Mouse (Mus musculus) liver, embryonic 14.5 days (tissue): Measurements from ENCODE around the gene Nckap5l. TPM values are rescaled to one million over a fixed set of nuclear protein-coding genes. Genes with fewer than 3 reads are reported as not detected.

ENCODE experiments used
- ATAC-seq: fragments of 200-750 bp; cut with Nextera tagmentation; 2 replicates; pipeline ENCODE4 v1.8.0; 2017; ENCODE audit warnings: moderate number of reproducible peaks, mild to moderate bottlenecking, moderate library complexity; ENCODE audit not compliant: insufficient read depth
- DNase-seq, 3 experiments: peaks; one replicate each; pipeline ENCODE4 v3.0.0-alpha.2; 2012 to 2013; ENCODE audit warnings: low read depth in 3 of 3, low spot score in 3 of 3
- H3K27ac ChIP-seq: fragments of 300-500 bp; sonication (generic); 2 replicates; pipeline ENCODE4 v1.5.1; 2014; ENCODE audit warnings: moderate library complexity, mild to moderate bottlenecking, control low read depth, inconsistent platforms
- H3K27me3 ChIP-seq: fragments of 300-500 bp; sonication (generic); 2 replicates; pipeline ENCODE4 v1.6.1; 2014; ENCODE audit warnings: mild to moderate bottlenecking, low read length, moderate library complexity; ENCODE audit not compliant: control insufficient read depth, insufficient read depth
- H3K36me3 ChIP-seq: fragments of 300-500 bp; sonication (generic); replicated peaks from 2 replicates; pipeline ENCODE4 v1.6.1; 2014; ENCODE audit warnings: low read depth; ENCODE audit not compliant: control insufficient read depth, insufficient read depth
- H3K4me1 ChIP-seq, 2 experiments: fragments of 200-500 bp in 1 of 2; fragments of 300-500 bp in 1 of 2; sonication (generic) in 1 of 2; replicated peaks; 2 replicates each; pipeline ENCODE4 v1.6.1; 2012 to 2014; ENCODE audit warnings: antibody characterized with exemption in 1 of 2, inconsistent platforms in 1 of 2, low read length in 1 of 2; ENCODE audit not compliant: control insufficient read depth in 2 of 2, insufficient read depth in 2 of 2
- H3K4me2 ChIP-seq: fragments of 300-500 bp; sonication (generic); 2 replicates; pipeline ENCODE4 v1.6.1; 2014; ENCODE audit warnings: low read depth, mild to moderate bottlenecking, control low read depth, moderate library complexity
- H3K4me3 ChIP-seq, 2 experiments: fragments of 200-500 bp in 1 of 2; fragments of 300-500 bp in 1 of 2; sonication (generic) in 1 of 2; 2 replicates each; pipeline ENCODE4 v1.5.1; 2012 to 2014; ENCODE audit warnings: low read depth in 2 of 2, low read length in 2 of 2, mild to moderate bottlenecking in 2 of 2, control low read depth in 1 of 2, inconsistent platforms in 1 of 2, moderate library complexity in 1 of 2; ENCODE audit not compliant: insufficient read depth in 1 of 2
- H3K9ac ChIP-seq: fragments of 300-500 bp; sonication (generic); replicated peaks from 2 replicates; pipeline ENCODE4 v1.6.1; 2014; ENCODE audit warnings: mild to moderate bottlenecking, control low read depth, moderate library complexity
- H3K9me3 ChIP-seq: fragments of 300-500 bp; sonication (generic); 2 replicates; pipeline ENCODE4 v1.6.1; 2016; ENCODE audit warnings: low read length, mixed read lengths; ENCODE audit not compliant: control insufficient read depth
- CTCF ChIP-seq: IDR thresholded peaks from 2 replicates; pipeline ENCODE4 v1.5.1; 2016; ENCODE audit warnings: antibody characterized with exemption, low read depth, control low read depth
- EP300 ChIP-seq: IDR thresholded peaks from 2 replicates; pipeline ENCODE4 v1.6.1; 2016; ENCODE audit warnings: antibody characterized with exemption, low read depth
- WGBS: fragments of 180-500 bp; shearing (Covaris S2); extraction: QIAGEN DNeasy Blood & Tissue Kit; methylation state at CpG from one replicate; pipeline ENCODE4 v1.1.7; 2014; ENCODE audit not compliant: insufficient replicate concordance; 5-methylcytosine and 5-hydroxymethylcytosine counted together
- polyA plus RNA-seq, 2 experiments: library from polyadenylated mRNA; depleted of rRNA in 1 of 2; stranded (reverse) in 1 of 2; unstranded in 1 of 2; fragments of >200 nt; fragmentation: Nextera tagmentation in 1 of 2; extraction: Ambion mirVana in 1 of 2; gene quantifications; 2 replicates each; pipeline versions ENCODE4 v1.2.1 to v1.2.3; 2012 to 2014

The Nckap5l gene
- polyA plus RNA-seq, 2 experiments, result 0.70 to 1.4 TPM

- TF ChIP-seq CTCF, result no peak
- TF ChIP-seq EP300, result no peak
- 60% methylated on average over 6 of the region's 6 CpGs for WGBS
- Histone ChIP-seq H3K4me1 (peaks cover 11 to 24% of the 10 kb centered on the region in 2 experiments), H3K9me3 (no peaks in the 10 kb centered on the region), H3K9ac (no peak overlapping the region), H3K27me3 (no peaks in the 10 kb centered on the region), H3K36me3 (no peaks in the 10 kb centered on the region), H3K4me3 (no peak overlapping the region), H3K4me2 (no peak overlapping the region), H3K27ac (no peak overlapping the region)
- DNase-seq, result no peak
- ATAC-seq, result no peak
Observed at GRCm38 (mm10) chr15:99445567-99445966, 12.0 kb downstream of the Nckap5l start.

DNA sequence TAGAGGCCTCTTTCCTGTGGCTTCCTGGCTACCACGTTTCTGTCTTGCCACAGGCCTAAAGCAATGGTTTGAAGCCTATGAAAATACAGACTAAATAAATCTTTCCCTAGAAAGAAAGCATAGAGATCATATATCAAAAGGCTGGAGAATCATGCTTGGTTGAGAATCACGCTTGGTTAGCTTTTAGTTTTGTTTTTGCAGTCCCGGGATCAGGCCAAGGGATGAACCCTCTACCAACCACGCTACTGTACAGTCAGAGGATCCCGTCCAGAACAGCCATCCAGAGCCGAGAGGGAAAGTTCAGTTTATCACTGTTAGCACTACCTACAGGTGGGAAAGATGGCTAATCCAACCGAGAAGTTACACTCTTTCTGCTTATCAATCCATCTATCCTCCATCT lies 15.2 kb downstream of the Nckap5l start:
- no peak for TF ChIP-seq EP300
- TF ChIP-seq CTCF, result no peak
- Histone ChIP-seq H3K27me3 (no peaks in the 10 kb centered on the region), H3K4me2 (no peak overlapping the region), H3K36me3 (no peaks in the 10 kb centered on the region), H3K27ac (no peak overlapping the region), H3K9ac (no peak overlapping the region), H3K4me3 (no peak overlapping the region), H3K9me3 (no peaks in the 10 kb centered on the region), H3K4me1 (peaks cover 0 to 7% of the 10 kb centered on the region in 2 experiments; a peak in 2 of 4 replicates)
- 66% methylated on average over 7 of the region's 7 CpGs for WGBS
- no peak for ATAC-seq
- no peak for DNase-seq

DNA sequence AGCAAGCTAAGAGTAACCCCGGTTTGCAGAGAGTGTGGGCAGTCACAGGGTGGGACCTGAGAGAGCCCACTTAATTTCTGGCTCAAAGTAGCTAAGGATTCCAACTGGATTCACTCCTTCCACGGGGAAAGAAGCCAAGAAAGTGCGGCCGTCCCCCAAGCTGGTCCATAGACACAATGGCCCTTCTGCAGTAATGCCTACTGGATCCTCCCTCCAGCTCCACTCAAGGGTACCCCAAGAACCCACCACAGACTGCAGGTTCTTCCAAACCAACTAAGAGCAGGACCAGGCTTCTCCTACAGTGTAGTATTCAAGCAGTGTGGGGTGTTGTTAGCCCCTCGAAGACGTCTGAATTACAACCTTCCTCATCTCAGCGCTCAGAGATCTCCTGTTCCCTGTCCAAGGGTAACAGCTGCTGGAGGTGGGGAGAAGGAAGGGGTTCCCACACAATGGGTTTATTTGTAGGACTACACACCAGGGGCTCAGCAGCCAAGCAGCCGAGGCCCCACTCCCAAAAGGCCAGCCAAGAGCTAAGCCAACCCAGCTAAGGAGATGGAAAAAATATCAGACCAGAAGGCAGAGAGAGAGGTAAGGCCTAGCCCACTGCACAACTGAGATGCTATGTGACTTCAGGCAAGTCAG lies 16.6 kb downstream of the Nckap5l start:
- Histone ChIP-seq H3K9me3 (no peaks in the 10 kb centered on the region), H3K27ac (no peak overlapping the region), H3K4me1 (peaks cover 0 to 8% of the 10 kb centered on the region in 2 experiments; a peak in 2 of 4 replicates), H3K27me3 (no peaks in the 10 kb centered on the region), H3K4me3 (no peak overlapping the region), H3K4me2 (no peak overlapping the region), H3K9ac (no peak overlapping the region), H3K36me3 (no peaks in the 10 kb centered on the region)
- no peak for TF ChIP-seq EP300
- ATAC-seq (no peak), DNase-seq (no peak)
- 59% methylated on average over 8 of the region's 8 CpGs for WGBS

GRCm38 (mm10) chr15:99440112-99440815 lies 17.3 kb downstream of the Nckap5l start:
- no peak for ATAC-seq
- no peak overlapping the region for H3K4me3 ChIP-seq
- WGBS, result 44% methylated on average over 2 of the region's 2 CpGs
- H3K9ac ChIP-seq, result no peak overlapping the region
- H3K27me3 ChIP-seq, result no peaks in the 10 kb centered on the region
- H3K4me2 ChIP-seq, result no peak overlapping the region
- TF ChIP-seq EP300, result no peak
- TF ChIP-seq CTCF, result no peak
- H3K4me1 ChIP-seq, result peaks cover 0 to 9% of the 10 kb centered on the region in 2 experiments; a peak in 2 of 4 replicates
- no peaks in the 10 kb centered on the region for H3K9me3 ChIP-seq
- no peaks in the 10 kb centered on the region for H3K36me3 ChIP-seq
- no peak for DNase-seq
- H3K27ac ChIP-seq, result no peak overlapping the region

- no peak overlapping the region for H3K27ac ChIP-seq
- peaks cover 0 to 9% of the 10 kb centered on the region in 2 experiments; a peak in 2 of 4 replicates for H3K4me1 ChIP-seq
- H3K27me3 ChIP-seq, result no peaks in the 10 kb centered on the region
- no peak for TF ChIP-seq CTCF
- TF ChIP-seq EP300, result no peak
- WGBS, result 70% methylated on average over 8 of the region's 8 CpGs
- H3K9ac ChIP-seq, result no peak overlapping the region
- no peak overlapping the region for H3K4me2 ChIP-seq
- no peaks in the 10 kb centered on the region for H3K9me3 ChIP-seq
- DNase-seq (no peak), ATAC-seq (no peak)
- no peaks in the 10 kb centered on the region for H3K36me3 ChIP-seq
- no peak overlapping the region for H3K4me3 ChIP-seq
Observed at GRCm38 (mm10) chr15:99438966-99439698, 18.4 kb downstream of the Nckap5l start.
